Mouse (Mus musculus) cerebellum, adult 8-10 months (tissue): ENCODE measurements around the gene Wfdc12.

ENCODE experiments used
- DNase-seq: peaks from one replicate; pipeline ENCODE4 v3.0.0; 2022

Gene Wfdc12

DNA sequence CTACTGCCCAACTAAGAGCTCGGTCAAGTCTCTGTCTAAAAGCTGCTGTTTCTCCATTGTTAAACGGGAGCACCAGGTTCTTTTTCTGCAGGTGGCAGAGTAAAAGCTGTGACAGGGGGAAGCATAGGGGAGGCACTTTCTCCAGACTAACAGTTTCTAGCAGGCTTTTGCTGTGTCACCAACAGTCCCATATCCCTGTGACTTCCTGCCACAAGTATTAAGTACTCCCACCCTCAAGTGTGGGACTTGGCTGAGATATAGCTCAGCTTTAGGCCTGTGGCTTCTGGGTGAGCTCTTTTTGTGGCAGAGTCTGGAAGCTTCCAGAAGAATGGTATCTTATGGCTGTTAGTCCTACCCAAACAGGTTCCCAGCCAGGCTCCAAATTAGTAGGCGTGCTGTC, 14.6 kb downstream of the Wfdc12 start:
- DNase-seq = no peak

DNA sequence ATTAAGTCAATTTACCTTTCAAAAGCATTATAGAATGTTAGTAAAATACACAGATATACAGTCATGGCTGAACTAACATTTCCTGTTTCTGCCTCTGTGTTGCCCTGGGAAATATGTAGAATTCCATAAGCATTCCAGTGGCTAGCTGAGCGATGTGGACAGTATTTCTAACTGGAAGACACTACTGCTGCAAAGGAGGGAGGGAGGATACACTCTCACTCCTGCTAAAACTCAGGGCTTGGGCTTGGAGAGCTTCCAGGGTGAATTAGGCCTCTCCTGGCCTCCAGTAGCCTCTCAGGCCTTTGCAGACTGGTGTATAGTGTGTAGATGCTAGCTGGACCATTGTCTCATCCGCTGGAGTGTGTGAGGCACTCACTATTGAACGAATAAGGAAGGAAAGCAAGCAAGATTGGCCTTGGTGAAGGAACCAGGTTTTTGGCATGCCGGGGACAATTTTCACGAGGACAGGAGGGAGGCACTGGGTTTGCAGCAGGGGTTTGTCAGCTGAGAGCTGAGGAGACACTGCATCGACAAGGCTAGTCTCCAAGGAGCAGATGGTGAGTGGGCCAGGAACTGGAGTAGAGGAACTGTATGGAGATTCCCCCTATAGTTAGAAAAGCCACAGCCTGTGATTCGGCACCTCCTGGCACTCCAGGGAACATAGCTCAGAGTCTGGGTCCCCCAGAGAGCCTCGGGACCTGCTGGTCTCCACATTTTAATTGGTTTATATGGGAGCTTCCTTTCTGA, 15.6 kb downstream of the Wfdc12 start:
- no peak for DNase-seq

DNA sequence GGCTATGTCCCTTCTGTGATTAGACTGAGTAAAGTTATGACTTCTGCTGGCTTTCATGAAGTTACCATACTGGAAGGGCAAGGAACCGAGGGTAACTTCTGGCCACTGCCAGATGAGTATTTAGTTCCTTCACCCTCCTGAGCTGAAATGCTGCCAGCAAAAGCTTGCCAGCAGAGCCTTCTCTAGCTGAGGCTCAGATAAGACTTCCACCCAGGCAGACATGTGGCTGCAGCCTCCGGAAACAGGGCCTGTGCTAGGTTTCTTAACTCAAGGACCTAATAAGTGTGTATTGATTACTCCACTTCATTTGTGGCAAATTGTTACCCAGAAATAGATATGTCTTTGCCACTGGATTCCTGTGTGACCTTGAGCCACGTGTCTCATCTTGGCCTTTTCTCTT, 17.0 kb downstream of the Wfdc12 start:
- DNase-seq = no peak

DNA sequence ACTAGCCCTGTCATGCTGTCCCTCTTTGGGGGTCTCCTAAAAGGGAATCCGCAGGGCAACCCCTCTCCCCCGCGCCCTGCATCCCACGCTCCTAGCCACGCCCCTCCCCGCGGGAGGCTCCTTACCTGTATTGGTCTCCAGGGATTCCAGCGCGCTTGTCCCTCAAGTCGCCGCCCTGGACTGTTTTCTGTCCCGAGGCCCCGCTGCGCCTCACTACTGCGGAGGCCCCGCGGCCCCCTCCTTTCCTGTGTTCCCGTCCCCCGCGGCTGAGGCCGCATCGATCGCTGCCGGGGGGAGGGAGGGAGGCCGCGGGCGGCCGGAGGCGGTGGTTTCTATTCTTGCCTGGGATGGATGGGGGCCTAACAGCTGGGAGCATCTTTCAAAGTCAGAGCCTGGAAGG, 19.5 kb downstream of the Wfdc12 start, which contains the start of gene Kcns1:
Kcns1 (minus strand) TSS at position 212 of the 400 bp plus-strand sequence.
- DNase-seq = no peak

DNA sequence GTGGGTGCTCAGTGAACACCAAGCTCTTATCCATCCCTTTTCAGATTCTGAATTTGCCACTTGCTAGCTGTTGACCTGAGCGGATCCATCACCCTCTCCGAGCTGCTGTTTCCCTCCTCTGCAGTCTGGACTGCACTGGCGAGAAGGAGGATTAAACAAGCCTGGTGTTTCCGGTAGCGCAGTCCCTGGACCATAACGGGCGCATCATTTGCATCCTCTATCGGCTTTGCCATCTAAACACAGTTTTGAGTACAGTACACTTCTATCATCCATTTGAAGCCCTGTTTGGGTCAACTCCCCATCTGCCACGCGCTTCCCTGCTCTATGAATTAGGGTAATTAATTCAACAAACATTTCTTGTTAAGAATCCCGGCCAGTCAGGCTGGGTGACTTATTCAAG, 20.1 kb downstream of the Wfdc12 start:
- DNase-seq = no peak

GRCm38 (mm10) chr2:164168571-164168946, 21.8 kb downstream of the Wfdc12 start:
- DNase-seq = no peak

DNA sequence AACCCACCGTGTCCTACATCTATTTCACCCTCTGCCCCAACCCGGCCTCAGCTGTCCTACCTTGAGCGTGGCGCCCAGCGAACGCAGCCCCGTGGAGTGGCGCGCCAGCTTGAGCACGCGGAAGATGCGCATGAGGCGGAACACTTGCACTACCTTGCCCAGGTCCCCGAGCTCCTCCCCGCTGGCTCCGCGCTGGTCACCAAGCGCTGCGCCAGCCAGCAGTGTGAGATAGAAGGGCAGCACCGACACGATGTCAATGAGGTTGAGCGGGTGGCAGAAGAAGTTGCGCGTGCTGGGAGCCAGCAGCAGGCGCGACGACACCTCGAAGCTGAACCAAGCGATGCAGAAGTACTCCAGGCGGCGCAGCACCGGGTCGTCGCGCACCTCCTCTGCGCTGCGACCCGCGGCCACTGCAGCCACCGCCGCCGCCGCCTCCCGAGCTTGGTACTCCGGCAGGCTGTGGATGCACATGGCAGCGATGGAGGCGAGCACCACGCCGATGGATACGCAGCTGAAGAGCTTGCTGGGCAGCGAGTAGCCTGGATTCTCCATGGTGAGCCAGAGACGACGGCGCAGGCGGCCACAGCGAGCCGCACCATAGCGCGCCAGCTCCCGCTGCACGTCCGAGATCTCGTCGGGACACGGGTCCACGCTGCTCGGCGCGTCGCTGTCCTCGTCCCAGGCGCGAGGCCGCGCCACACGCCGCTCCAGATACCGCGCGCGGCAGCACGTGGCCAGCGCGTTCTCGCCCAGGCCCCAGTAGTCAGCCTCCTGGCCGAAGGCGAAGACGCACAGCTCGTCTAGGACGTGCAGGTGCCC, 22.4 kb downstream of the Wfdc12 start:
- DNase-seq = no peak

- DNase-seq = no peak
Measured at GRCm38 (mm10) chr2:164164941-164165340, 25.5 kb downstream of the Wfdc12 start.

DNA sequence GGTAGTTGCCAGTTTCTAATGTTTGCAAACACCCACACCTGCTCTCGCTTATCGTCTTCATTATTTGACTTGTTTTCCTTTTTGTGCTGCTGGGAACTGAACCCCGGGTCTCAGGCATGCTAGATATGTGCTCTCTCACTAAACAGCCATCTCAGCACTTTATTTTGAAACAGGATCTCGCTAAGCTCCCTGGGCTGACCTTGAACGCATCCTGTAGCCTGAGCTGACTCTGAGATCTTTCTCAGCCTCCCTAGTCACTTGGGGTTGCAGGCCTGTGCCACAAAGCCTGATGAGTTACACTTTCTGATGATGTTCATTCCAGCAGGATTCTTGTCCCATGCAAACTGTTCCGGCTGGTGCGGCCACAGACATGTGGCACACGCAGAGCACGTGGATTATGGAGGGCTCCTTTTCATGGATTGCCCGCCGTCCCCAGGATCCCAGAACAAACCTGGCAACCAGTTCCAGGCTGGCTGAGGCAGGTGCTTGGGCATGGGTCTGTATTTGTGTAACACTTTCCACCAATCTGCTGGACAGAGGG, 28.8 kb downstream of the Wfdc12 start:
- no peak for DNase-seq

DNA sequence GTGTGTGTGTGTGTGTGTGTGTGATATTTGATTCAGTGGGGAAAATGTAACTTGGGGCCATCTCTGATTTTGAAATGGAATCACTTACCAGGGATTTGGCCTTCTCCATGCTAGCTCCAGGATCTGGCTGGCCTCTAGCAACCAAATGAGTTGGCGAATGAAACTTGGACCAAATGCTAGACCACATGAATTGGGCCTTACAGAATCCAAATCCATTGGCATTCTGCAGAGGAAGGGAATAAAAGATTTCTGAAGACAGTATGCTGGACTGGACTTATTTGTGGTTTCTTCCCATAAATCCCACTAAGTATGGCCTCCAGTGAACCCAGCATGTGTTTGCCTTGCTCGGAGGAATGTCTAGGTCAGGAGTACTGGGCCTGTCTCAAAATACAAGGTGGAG, 31.6 kb downstream of the Wfdc12 start:
- no peak for DNase-seq

DNA sequence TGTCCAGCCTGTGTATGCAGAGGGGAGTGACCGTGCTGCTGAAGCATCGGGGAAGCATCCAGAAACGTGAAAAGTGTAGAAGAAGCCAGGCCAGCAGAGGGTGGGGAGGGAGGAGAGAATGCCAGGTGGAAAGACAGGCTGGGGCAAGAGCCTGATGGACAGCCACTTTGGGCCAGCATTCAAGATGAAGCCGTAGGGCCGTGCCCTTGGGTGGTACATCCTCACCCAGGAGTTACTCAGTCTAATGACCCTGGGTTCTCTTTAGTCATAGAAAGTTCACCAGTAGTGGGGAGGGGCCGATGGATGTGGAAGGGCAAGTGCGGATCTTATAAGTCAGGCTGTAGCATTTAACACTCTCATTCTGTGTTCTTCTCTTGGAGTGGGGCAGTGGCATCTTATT, 34.2 kb downstream of the Wfdc12 start:
- DNase-seq = no peak

GRCm38 (mm10) chr2:164154007-164154406, 36.4 kb downstream of the Wfdc12 start:
- DNase-seq = peak; percentile 39

DNA sequence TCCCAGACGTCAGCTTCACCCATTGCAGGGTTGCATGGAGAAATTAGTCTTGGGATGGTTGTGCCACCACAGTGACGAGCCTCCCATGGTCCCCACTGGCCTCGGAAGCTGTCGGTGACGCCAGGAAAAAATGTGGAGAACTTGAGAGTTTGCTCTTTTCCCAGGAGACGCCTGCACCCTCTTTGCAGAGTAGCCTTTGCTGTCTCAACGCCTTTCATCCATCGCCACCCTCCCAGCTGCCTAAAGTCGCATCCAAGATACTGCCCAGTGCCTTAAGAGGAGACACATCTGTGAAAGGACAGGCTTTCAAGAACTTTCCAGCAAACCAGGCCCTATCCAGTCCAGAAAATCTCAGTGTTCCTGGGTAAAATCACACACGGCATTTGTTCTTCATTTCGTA, 38.1 kb downstream of the Wfdc12 start:
- DNase-seq = no peak

- no peak for DNase-seq
Measured at GRCm38 (mm10) chr2:164150086-164150760, 40.2 kb downstream of the Wfdc12 start.

DNA sequence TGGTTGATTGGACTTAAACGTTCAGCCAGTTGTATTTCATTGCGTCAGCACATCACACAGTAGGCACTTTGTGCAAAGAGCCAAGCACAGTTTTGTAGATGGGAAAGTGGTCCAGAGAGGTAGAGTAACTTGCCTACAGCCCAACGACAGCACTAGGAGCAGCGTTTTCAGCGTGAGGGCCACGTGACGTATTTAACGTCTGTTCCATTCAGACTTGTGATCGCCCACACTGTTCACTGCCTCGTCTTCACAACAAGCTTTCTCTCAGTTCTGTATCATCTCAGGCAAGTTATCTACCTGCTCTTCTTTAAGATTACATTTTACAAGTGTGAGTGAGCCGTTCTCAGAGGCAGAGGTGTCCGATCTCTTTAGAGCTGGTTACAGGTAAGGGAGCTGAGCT, 43.9 kb downstream of the Wfdc12 start:
- DNase-seq = no peak

- DNase-seq = no peak
Measured at GRCm38 (mm10) chr2:164144541-164144940, 45.9 kb downstream of the Wfdc12 start.

DNA sequence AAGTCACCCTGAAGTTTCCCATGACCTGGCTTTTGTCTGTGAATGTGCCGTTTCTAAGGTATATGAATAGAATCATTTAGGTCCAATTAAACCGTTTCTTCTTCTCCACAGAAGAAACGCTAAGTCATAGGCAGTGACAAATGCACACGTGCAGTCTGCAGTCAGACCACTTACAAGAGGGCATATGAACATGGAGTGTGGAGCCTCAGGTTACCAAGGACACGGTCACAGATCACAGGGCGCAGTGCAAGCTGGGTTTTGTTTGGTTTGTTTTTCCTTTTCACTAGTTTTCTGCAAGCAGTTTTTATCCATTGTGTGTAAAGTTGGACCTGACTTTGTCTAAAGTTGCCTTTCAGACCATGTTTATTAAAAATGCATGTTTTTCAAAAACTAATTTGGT, 46.4 kb downstream of the Wfdc12 start:
- DNase-seq = no peak

DNA sequence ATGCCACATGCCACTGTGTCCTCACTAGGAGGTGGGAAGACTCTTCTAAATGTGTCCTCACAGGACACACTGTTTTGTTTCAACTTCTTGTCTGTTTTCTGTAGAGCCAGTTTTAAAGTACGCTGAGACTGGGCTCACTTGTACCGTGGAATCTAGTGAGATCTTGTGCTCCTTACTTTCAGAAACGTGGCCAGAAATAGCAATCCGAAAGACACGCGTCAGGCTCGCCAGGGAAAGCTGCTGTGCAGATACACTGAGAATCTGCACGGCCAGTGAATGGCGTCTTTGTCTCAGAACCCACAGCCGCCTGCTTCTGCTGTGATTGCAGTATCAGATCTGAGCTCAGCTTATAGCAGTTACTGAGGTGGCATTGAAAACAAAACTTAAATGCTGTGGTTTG, 48.4 kb downstream of the Wfdc12 start:
- DNase-seq = no peak
